Mouse (Mus musculus) thymus, postnatal 10 days (tissue): ENCODE measurements around the gene Clec10a.

ENCODE experiments used
- DNase-seq, 2 experiments: peaks; one replicate each; pipeline ENCODE4 v3.0.0; 2021; ENCODE audit warnings: low spot score in 2 of 2

Clec10a gene

GRCm38 (mm10) chr11:70180496-70180895 is 24.5 kb downstream of the Clec10a start:
- no peak for DNase-seq

- no peak for DNase-seq
Observed at GRCm38 (mm10) chr11:70185120-70185519, 29.1 kb downstream of the Clec10a start.

GRCm38 (mm10) chr11:70189319-70190134 is 33.5 kb downstream of the Clec10a start:
- DNase-seq = no peak

GRCm38 (mm10) chr11:70191188-70191587 is 35.2 kb downstream of the Clec10a start:
- DNase-seq = no peak

GRCm38 (mm10) chr11:70192157-70192556 is 36.2 kb downstream of the Clec10a start:
- no peak for DNase-seq

- DNase-seq = no peak
Observed at GRCm38 (mm10) chr11:70193354-70194285, 37.6 kb downstream of the Clec10a start.

GRCm38 (mm10) chr11:70198332-70198731 is 42.3 kb downstream of the Clec10a start:
- DNase-seq = no peak

GRCm38 (mm10) chr11:70199107-70199506 is 43.1 kb downstream of the Clec10a start:
- DNase-seq = no peak

GRCm38 (mm10) chr11:70200036-70200608 is 44.1 kb downstream of the Clec10a start:
- DNase-seq = no peak

- peak; percentile 51 to 86 for DNase-seq
Observed at GRCm38 (mm10) chr11:70201691-70202090, 45.7 kb downstream of the Clec10a start.

- no peak for DNase-seq
Observed at GRCm38 (mm10) chr11:70206801-70207200, 50.8 kb downstream of the Clec10a start.

- DNase-seq = no peak
Observed at GRCm38 (mm10) chr11:70207283-70207682, 51.3 kb downstream of the Clec10a start.

GRCm38 (mm10) chr11:70208778-70209388 is 52.9 kb downstream of the Clec10a start:
- DNase-seq = no peak

GRCm38 (mm10) chr11:70210681-70211080 is 54.7 kb downstream of the Clec10a start:
- DNase-seq = no peak

GRCm38 (mm10) chr11:70211972-70212371 is 56.0 kb downstream of the Clec10a start:
- no peak for DNase-seq

- DNase-seq = no peak
Observed at GRCm38 (mm10) chr11:70212423-70212822, 56.4 kb downstream of the Clec10a start, which contains the start of gene Slc16a11. Slc16a11 (plus strand) TSS chr11:70212752.

- peak in 1 of 2 experiments; percentile 49 for DNase-seq
Observed at GRCm38 (mm10) chr11:70212896-70213295, 56.9 kb downstream of the Clec10a start.

- DNase-seq = no peak
Observed at GRCm38 (mm10) chr11:70213736-70214135, 57.7 kb downstream of the Clec10a start.

GRCm38 (mm10) chr11:70214191-70214855 is 58.3 kb downstream of the Clec10a start:
- DNase-seq = no peak

GRCm38 (mm10) chr11:70214856-70215209 is 58.8 kb downstream of the Clec10a start:
- DNase-seq = no peak

- DNase-seq = no peak
Observed at GRCm38 (mm10) chr11:70215301-70215700, 59.3 kb downstream of the Clec10a start.
